Mouse (Mus musculus): ENCODE measurements around the gene Gm26992. TPM values are rescaled to one million over a fixed set of nuclear protein-coding genes. Genes with fewer than 3 reads are reported as not detected.

The Gm26992 gene
- total RNA-seq, 1 experiment: not detected

- TF ChIP-seq CHD2 (IDR thresholded peaks at IDR 0.05; ENCODE audit: low read depth, low read length) (no peak), HCFC1 (IDR thresholded peaks at IDR 0.05; ENCODE audit: borderline replicate concordance, insufficient read depth, low read length) (no peak), ZC3H11A (IDR thresholded peaks at IDR 0.05; ENCODE audit: borderline replicate concordance, low read depth, low read length) (no peak), ZNF384 (IDR thresholded peaks at IDR 0.05; ENCODE audit: low read depth, low read length) (no peak), MAFK (IDR thresholded peaks at IDR 0.05; ENCODE audit: insufficient read depth, low read depth, low read length) (no peak)
- Histone ChIP-seq H3K4me1 (ENCODE audit: control insufficient read depth in 2 of 2, insufficient read depth in 2 of 2, low read length in 2 of 2, poor library complexity in 1 of 2) (no peaks in the 10 kb centered on the region), H3K27ac (ENCODE audit: insufficient read depth, low read depth, low read length, poor library complexity, severe bottlenecking) (no peak overlapping the region), H3K4me3 (ENCODE audit: insufficient read depth in 1 of 2, low read depth in 1 of 2, low read length in 2 of 2, poor library complexity in 1 of 2, severe bottlenecking in 1 of 2) (no peak overlapping the region), H3K9ac (ENCODE audit: insufficient read depth, low read depth, low read length, poor library complexity, severe bottlenecking) (no peak overlapping the region), H3K36me3 (ENCODE audit: control insufficient read depth, insufficient read depth, low read length, poor library complexity, severe bottlenecking) (no peaks in the 10 kb centered on the region), H3K9me3 (ENCODE audit: control insufficient read depth, insufficient read depth, low read depth, low read length) (no peaks in the 10 kb centered on the region)
- DNase-seq (ENCODE audit: low read depth, low spot score): no peak
- in situ Hi-C loops (cut with MboI; ENCODE audit: low sequenced_read_pairs in 2 of 2, unreplicated experiment in 2 of 2): no loop called here
Measured at GRCm38 (mm10) chrX:103518798-103519197, 97.0 kb downstream of the Gm26992 start.

DNA sequence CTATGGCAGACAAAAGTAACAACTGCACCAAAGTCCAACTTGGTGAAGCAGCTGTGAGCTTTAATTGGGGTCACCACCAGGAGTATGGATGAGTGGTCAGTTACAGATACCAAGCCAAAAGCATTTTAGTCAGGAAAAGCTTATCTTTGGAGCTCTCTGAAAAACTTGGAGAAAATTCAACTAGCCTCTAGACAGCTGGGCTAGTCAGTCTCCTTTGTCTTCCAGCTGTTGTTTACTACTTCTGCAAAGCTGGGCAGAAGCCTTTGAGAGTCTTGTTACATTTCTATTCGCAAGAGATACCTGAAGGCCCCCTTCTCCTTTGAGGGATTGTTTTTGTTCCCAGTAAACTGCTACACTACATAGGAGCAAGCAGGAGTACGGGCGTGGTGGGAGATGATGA lies 97.7 kb downstream of the Gm26992 start:
- in situ Hi-C loops (cut with MboI; ENCODE audit: low sequenced_read_pairs in 2 of 2, unreplicated experiment in 2 of 2): no loop called here
- no peak overlapping the region for H3K27ac ChIP-seq (ENCODE audit: insufficient read depth, low read depth, low read length, poor library complexity, severe bottlenecking)
- TF ChIP-seq MAFK (IDR thresholded peaks at IDR 0.05; ENCODE audit: insufficient read depth, low read depth, low read length) (no peak), HCFC1 (IDR thresholded peaks at IDR 0.05; ENCODE audit: borderline replicate concordance, insufficient read depth, low read length) (no peak), CHD2 (IDR thresholded peaks at IDR 0.05; ENCODE audit: low read depth, low read length) (no peak), ZC3H11A (IDR thresholded peaks at IDR 0.05; ENCODE audit: borderline replicate concordance, low read depth, low read length) (no peak), ZNF384 (IDR thresholded peaks at IDR 0.05; ENCODE audit: low read depth, low read length) (no peak)
- no peak overlapping the region for H3K4me3 ChIP-seq (ENCODE audit: insufficient read depth in 1 of 2, low read depth in 1 of 2, low read length in 2 of 2, poor library complexity in 1 of 2, severe bottlenecking in 1 of 2)
- no peaks in the 10 kb centered on the region for H3K4me1 ChIP-seq (ENCODE audit: control insufficient read depth in 2 of 2, insufficient read depth in 2 of 2, low read length in 2 of 2, poor library complexity in 1 of 2)
- no peak overlapping the region for H3K9ac ChIP-seq (ENCODE audit: insufficient read depth, low read depth, low read length, poor library complexity, severe bottlenecking)
- DNase-seq (ENCODE audit: low read depth, low spot score): no peak
- H3K9me3 ChIP-seq (ENCODE audit: control insufficient read depth, insufficient read depth, low read depth, low read length): no peaks in the 10 kb centered on the region
- H3K36me3 ChIP-seq (ENCODE audit: control insufficient read depth, insufficient read depth, low read length, poor library complexity, severe bottlenecking): no peaks in the 10 kb centered on the region

DNA sequence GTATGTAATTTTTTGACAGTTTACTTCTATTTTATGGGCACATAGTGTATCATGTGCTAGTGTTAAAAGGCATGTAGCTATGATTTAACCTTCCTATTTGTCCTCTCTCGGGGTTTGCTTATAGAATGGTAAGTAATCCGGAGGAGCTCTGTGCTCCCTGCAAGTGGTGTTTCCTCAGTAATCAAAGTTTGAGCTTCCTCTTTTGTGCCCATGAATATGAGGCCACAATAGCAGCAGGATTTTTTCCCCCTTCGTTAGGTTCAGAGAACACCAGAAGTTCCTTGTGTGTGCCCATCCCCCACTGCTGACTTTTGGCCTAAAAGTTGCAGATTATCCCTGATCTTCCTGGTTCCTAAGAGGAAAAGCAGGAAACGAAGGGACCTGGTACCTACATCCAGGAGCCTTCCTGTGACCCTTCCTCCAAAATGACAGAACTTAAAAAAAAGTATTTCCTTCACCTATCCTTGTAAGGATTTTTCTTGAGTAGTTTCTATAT lies 99.5 kb downstream of the Gm26992 start:
- H3K27ac ChIP-seq (ENCODE audit: insufficient read depth, low read depth, low read length, poor library complexity, severe bottlenecking): no peak overlapping the region
- no peaks in the 10 kb centered on the region for H3K4me1 ChIP-seq (ENCODE audit: control insufficient read depth in 2 of 2, insufficient read depth in 2 of 2, low read length in 2 of 2, poor library complexity in 1 of 2)
- no peak for DNase-seq (ENCODE audit: low read depth, low spot score)
- H3K4me3 ChIP-seq (ENCODE audit: insufficient read depth in 1 of 2, low read depth in 1 of 2, low read length in 2 of 2, poor library complexity in 1 of 2, severe bottlenecking in 1 of 2): no peak overlapping the region
- H3K9me3 ChIP-seq (ENCODE audit: control insufficient read depth, insufficient read depth, low read depth, low read length): no peaks in the 10 kb centered on the region
- no peak overlapping the region for H3K9ac ChIP-seq (ENCODE audit: insufficient read depth, low read depth, low read length, poor library complexity, severe bottlenecking)
- TF ChIP-seq ZC3H11A (IDR thresholded peaks at IDR 0.05; ENCODE audit: borderline replicate concordance, low read depth, low read length) (no peak), CHD2 (IDR thresholded peaks at IDR 0.05; ENCODE audit: low read depth, low read length) (no peak), HCFC1 (IDR thresholded peaks at IDR 0.05; ENCODE audit: borderline replicate concordance, insufficient read depth, low read length) (no peak), MAFK (IDR thresholded peaks at IDR 0.05; ENCODE audit: insufficient read depth, low read depth, low read length) (no peak), ZNF384 (IDR thresholded peaks at IDR 0.05; ENCODE audit: low read depth, low read length) (no peak)
- in situ Hi-C loops (cut with MboI; ENCODE audit: low sequenced_read_pairs in 2 of 2, unreplicated experiment in 2 of 2): no loop called here
- no peaks in the 10 kb centered on the region for H3K36me3 ChIP-seq (ENCODE audit: control insufficient read depth, insufficient read depth, low read length, poor library complexity, severe bottlenecking)

DNA sequence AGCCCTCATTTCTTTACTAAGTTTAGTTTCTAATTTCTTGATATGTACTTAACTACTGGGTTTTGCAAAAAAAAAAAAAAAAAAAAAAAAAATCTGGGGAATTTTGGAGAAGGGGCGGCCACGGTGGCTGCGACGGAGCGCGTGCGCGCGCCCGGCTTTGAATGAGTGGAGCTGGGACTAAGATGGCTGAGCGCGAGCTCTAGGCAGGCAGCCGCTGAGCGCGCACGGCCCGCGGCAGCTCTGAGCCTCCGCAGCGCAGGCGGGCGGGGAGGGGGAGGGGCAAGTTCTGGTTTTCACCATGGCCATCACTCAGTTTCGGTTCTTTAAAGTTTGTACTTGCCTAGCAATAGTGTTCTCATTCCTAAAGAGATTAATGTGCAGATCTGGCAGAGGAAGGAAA lies 107.4 kb downstream of the Gm26992 start:
- Histone ChIP-seq H3K4me3 (ENCODE audit: insufficient read depth in 1 of 2, low read depth in 1 of 2, low read length in 2 of 2, poor library complexity in 1 of 2, severe bottlenecking in 1 of 2) (0 out of 4 replicates have a peak overlapping the region, but pooled peaks of 1 of the 2 experiments have one; percentile 17), H3K9ac (ENCODE audit: insufficient read depth, low read depth, low read length, poor library complexity, severe bottlenecking) (no peak overlapping the region), H3K36me3 (ENCODE audit: control insufficient read depth, insufficient read depth, low read length, poor library complexity, severe bottlenecking) (no peaks in the 10 kb centered on the region), H3K27ac (ENCODE audit: insufficient read depth, low read depth, low read length, poor library complexity, severe bottlenecking) (no peak overlapping the region), H3K9me3 (ENCODE audit: control insufficient read depth, insufficient read depth, low read depth, low read length) (no peaks in the 10 kb centered on the region), H3K4me1 (ENCODE audit: control insufficient read depth in 2 of 2, insufficient read depth in 2 of 2, low read length in 2 of 2, poor library complexity in 1 of 2) (no peaks in the 10 kb centered on the region)
- TF ChIP-seq ZNF384 (IDR thresholded peaks at IDR 0.05; ENCODE audit: low read depth, low read length) (peak; percentile 53), CHD2 (IDR thresholded peaks at IDR 0.05; ENCODE audit: low read depth, low read length) (no peak), HCFC1 (IDR thresholded peaks at IDR 0.05; ENCODE audit: borderline replicate concordance, insufficient read depth, low read length) (no peak)
- in situ Hi-C loops (cut with MboI; ENCODE audit: low sequenced_read_pairs in 2 of 2, unreplicated experiment in 2 of 2): no loop called here
- DNase-seq (ENCODE audit: low read depth, low spot score): peak; percentile 9

Other genes starting within 250 kb of the Gm26992 start
- gene Nap1l2, start 235.4 kb upstream of the Gm26992 start, total RNA-seq (2012; rRNA removed): 2.3 and 2.4 TPM in 2 replicates
- 0.31 and 0.32 TPM in 2 replicates for gene Cdx4, start 100.6 kb upstream of the Gm26992 start, total RNA-seq (2012; rRNA removed)
- 10.8 and 13.2 TPM in 2 replicates for gene Chic1, start 65.5 kb upstream of the Gm26992 start, total RNA-seq (2012; rRNA removed)
- gene Tsx, start 7.5 kb upstream of the Gm26992 start, total RNA-seq (2012; rRNA removed): 3.0 and 4.3 TPM in 2 replicates
- gene Zcchc13, start 208.6 kb downstream of the Gm26992 start, total RNA-seq (2012; rRNA removed): not detected in 2 replicates

Data from ES-E14 (cell line).